Mouse (Mus musculus): Measurements from ENCODE around the gene Tmem43. TPM values are rescaled to one million over a fixed set of nuclear protein-coding genes. Genes with fewer than 3 reads are reported as not detected.

The Tmem43 gene
- polyA plus RNA-seq, 1 experiment, result 27.5 TPM

GRCm38 (mm10) chr6:91508041-91508440 is 34.5 kb downstream of the Tmem43 start:
- H3K4me1 ChIP-seq (ENCODE audit: control insufficient read depth, insufficient read depth, low read length), result no peaks in the 10 kb centered on the region
- no peak overlapping the region for H3K27ac ChIP-seq (ENCODE audit: insufficient read depth, low read depth, low read length)
- peaks cover 2% of the 10 kb centered on the region for H3K36me3 ChIP-seq (ENCODE audit: control insufficient read depth, insufficient read depth, low read length)
- H3K27me3 ChIP-seq (replicated peaks; ENCODE audit: control insufficient read depth, insufficient read depth, low read length), result no peaks in the 10 kb centered on the region
- TF ChIP-seq POLR2A (IDR thresholded peaks at IDR 0.05; ENCODE audit: low read depth, low read length), result no peak
- no peak for TF ChIP-seq CTCF (conservative IDR thresholded peaks at IDR 0.05; ENCODE audit: insufficient read depth, insufficient read length, low read depth, low read length)
- no peak overlapping the region for H3K4me3 ChIP-seq (ENCODE audit: insufficient read depth, low read depth, low read length)
- DNase-seq, result no peak
- 85% methylated on average over 3 of the region's 3 CpGs for WGBS

- Histone ChIP-seq H3K27ac (ENCODE audit: insufficient read depth, low read depth, low read length) (no peak overlapping the region), H3K4me3 (ENCODE audit: insufficient read depth, low read depth, low read length) (no peak overlapping the region), H3K4me1 (ENCODE audit: control insufficient read depth, insufficient read depth, low read length) (no peaks in the 10 kb centered on the region), H3K36me3 (ENCODE audit: control insufficient read depth, insufficient read depth, low read length) (peaks cover 2% of the 10 kb centered on the region), H3K27me3 (replicated peaks; ENCODE audit: control insufficient read depth, insufficient read depth, low read length) (no peaks in the 10 kb centered on the region)
- 41% methylated on average over 7 of the region's 7 CpGs for WGBS
- DNase-seq, result peak; percentile 66
- no peak for TF ChIP-seq POLR2A (IDR thresholded peaks at IDR 0.05; ENCODE audit: low read depth, low read length)
- TF ChIP-seq CTCF (conservative IDR thresholded peaks at IDR 0.05; ENCODE audit: insufficient read depth, insufficient read length, low read depth, low read length), result peak; percentile 88
Measured at GRCm38 (mm10) chr6:91509326-91509725, 35.8 kb downstream of the Tmem43 start.

GRCm38 (mm10) chr6:91510211-91510610 is 36.7 kb downstream of the Tmem43 start:
- peaks cover 4% of the 10 kb centered on the region; the same call in 1 of the 2 replicates for H3K4me1 ChIP-seq (ENCODE audit: control insufficient read depth, insufficient read depth, low read length)
- H3K36me3 ChIP-seq (ENCODE audit: control insufficient read depth, insufficient read depth, low read length), result no peaks in the 10 kb centered on the region; the same call in 1 of the 2 replicates
- H3K27me3 ChIP-seq (replicated peaks; ENCODE audit: control insufficient read depth, insufficient read depth, low read length), result no peaks in the 10 kb centered on the region
- H3K4me3 ChIP-seq (ENCODE audit: insufficient read depth, low read depth, low read length), result no peak overlapping the region
- WGBS, result 72% methylated on average over 10 of the region's 10 CpGs
- H3K27ac ChIP-seq (ENCODE audit: insufficient read depth, low read depth, low read length), result no peak overlapping the region
- peak; percentile 33 for DNase-seq
- no peak for TF ChIP-seq POLR2A (IDR thresholded peaks at IDR 0.05; ENCODE audit: low read depth, low read length)
- TF ChIP-seq CTCF (conservative IDR thresholded peaks at IDR 0.05; ENCODE audit: insufficient read depth, insufficient read length, low read depth, low read length), result no peak

- no peaks in the 10 kb centered on the region; the same call in 1 of the 2 replicates for H3K36me3 ChIP-seq (ENCODE audit: control insufficient read depth, insufficient read depth, low read length)
- no peak overlapping the region for H3K4me3 ChIP-seq (ENCODE audit: insufficient read depth, low read depth, low read length)
- H3K4me1 ChIP-seq (ENCODE audit: control insufficient read depth, insufficient read depth, low read length), result peaks cover 4% of the 10 kb centered on the region; the same call in 1 of the 2 replicates
- no peak for DNase-seq
- no peak overlapping the region for H3K27ac ChIP-seq (ENCODE audit: insufficient read depth, low read depth, low read length)
- TF ChIP-seq POLR2A (IDR thresholded peaks at IDR 0.05; ENCODE audit: low read depth, low read length) (no peak), CTCF (conservative IDR thresholded peaks at IDR 0.05; ENCODE audit: insufficient read depth, insufficient read length, low read depth, low read length) (no peak)
- H3K27me3 ChIP-seq (replicated peaks; ENCODE audit: control insufficient read depth, insufficient read depth, low read length), result no peaks in the 10 kb centered on the region
Measured at GRCm38 (mm10) chr6:91514135-91514534, 40.6 kb downstream of the Tmem43 start.

GRCm38 (mm10) chr6:91514737-91515362 is 41.3 kb downstream of the Tmem43 start:
- TF ChIP-seq CTCF (conservative IDR thresholded peaks at IDR 0.05; ENCODE audit: insufficient read depth, insufficient read length, low read depth, low read length) (no peak), POLR2A (IDR thresholded peaks at IDR 0.05; ENCODE audit: low read depth, low read length) (no peak)
- Histone ChIP-seq H3K27me3 (replicated peaks; ENCODE audit: control insufficient read depth, insufficient read depth, low read length) (no peaks in the 10 kb centered on the region), H3K4me1 (ENCODE audit: control insufficient read depth, insufficient read depth, low read length) (peaks cover 4% of the 10 kb centered on the region; the same call in 1 of the 2 replicates), H3K27ac (ENCODE audit: insufficient read depth, low read depth, low read length) (peak overlapping the region; percentile 76), H3K36me3 (ENCODE audit: control insufficient read depth, insufficient read depth, low read length) (no peaks in the 10 kb centered on the region; the same call in 1 of the 2 replicates), H3K4me3 (ENCODE audit: insufficient read depth, low read depth, low read length) (peak overlapping the region; percentile 77)
- DNase-seq, result no peak
- 13% methylated on average over 10 of the region's 10 CpGs for WGBS

GRCm38 (mm10) chr6:91515545-91516449 is 42.3 kb downstream of the Tmem43 start, which contains the start of the genes Xpc and Lsm3:
Gene Xpc (minus strand): TSS chr6:91515888.
Gene Lsm3 (plus strand): TSS chr6:91515928.
- TF ChIP-seq POLR2A (IDR thresholded peaks at IDR 0.05; ENCODE audit: low read depth, low read length) (no peak), CTCF (conservative IDR thresholded peaks at IDR 0.05; ENCODE audit: insufficient read depth, insufficient read length, low read depth, low read length) (no peak)
- peak within 1 kb of the TSS; percentile 77 for H3K4me3 ChIP-seq (ENCODE audit: insufficient read depth, low read depth, low read length)
- no peaks in the 10 kb centered on the region for H3K27me3 ChIP-seq (replicated peaks; ENCODE audit: control insufficient read depth, insufficient read depth, low read length)
- H3K4me1 ChIP-seq (ENCODE audit: control insufficient read depth, insufficient read depth, low read length), result peaks cover 4% of the 10 kb centered on the region; the same call in 1 of the 2 replicates
- under 1% methylated on average over 80 of the region's 80 CpGs for WGBS
- DNase-seq, result peak; percentile 99
- peak within 1 kb of the TSS; percentile 76 for H3K27ac ChIP-seq (ENCODE audit: insufficient read depth, low read depth, low read length)
- no peaks in the 10 kb centered on the region; the same call in 1 of the 2 replicates for H3K36me3 ChIP-seq (ENCODE audit: control insufficient read depth, insufficient read depth, low read length)
